Mouse (Mus musculus) skeletal muscle tissue, postnatal 0 days (tissue): ENCODE results near the gene Rad18. TPM values are rescaled to one million over a fixed set of nuclear protein-coding genes. Genes with fewer than 3 reads are reported as not detected.

Experiments
- polyA plus RNA-seq: library from polyadenylated mRNA; unstranded; fragments of >200 nt; fragmentation: Nextera tagmentation; extraction: Ambion mirVana; gene quantifications from 2 replicates; pipeline ENCODE4 v1.2.1, GENCODE M21; 2015

The Rad18 gene
- 7.9 and 8.7 TPM in 2 replicates for polyA plus RNA-seq

DNA sequence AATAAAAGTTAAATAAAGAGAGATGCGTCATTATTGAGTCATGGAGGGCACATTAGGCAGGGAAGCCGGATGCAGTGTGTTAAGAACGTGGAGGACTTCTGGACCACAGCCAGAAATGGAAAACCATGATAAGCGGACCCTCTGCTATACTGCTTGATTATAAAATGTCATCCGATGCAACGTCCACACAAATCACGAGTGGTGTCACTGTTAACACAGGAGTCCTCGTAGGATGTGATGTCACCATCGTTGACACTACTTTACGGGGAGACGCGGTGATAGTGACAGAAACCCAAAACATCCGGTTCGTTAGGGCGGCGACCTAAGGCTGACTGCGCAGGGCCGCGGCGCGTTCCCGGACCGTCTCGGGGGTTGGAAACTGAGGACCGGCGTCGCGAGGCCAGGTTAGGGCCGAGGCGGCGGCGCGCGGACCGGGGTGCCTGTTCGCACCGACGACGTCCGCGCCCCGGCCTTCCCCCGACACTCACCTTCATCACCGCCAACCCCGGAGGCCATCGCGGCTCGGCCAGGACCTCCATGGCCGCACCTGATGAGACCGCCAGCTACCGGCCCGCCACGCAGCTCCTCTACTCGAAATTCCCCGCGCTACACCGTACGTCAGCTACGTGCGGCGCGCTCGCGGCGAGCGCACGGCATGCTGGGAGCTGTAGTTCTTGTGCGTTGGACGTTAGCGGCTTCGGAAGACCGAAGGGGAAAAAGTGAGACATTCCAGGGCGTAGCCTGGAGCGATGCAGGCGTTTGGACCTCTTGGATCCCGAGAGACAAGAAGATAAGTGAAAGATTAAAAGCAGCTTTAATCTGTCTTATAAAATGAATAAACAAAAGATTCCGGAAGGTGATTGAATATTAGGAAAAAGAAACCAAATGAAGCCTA is at the start of gene Rad18:
TSS of gene Rad18 (minus strand) at position 631 of the 895 bp plus-strand sequence.

Other genes starting within 250 kb of the Rad18 start
- gene Cav3, start 237.2 kb downstream of the Rad18 start, polyA plus RNA-seq, result 287 and 315 TPM in 2 replicates
- gene Oxtr, start 206.7 kb downstream of the Rad18 start, polyA plus RNA-seq, result 0.10 and 0.18 TPM in 2 replicates